Mouse (Mus musculus) hindbrain, embryonic 13.5 days (tissue): ENCODE data around the gene Csk. TPM values are rescaled to one million over a fixed set of nuclear protein-coding genes. Genes with fewer than 3 reads are reported as not detected.
A peak's percentile ranks its signal among the peaks of the same experiment; 100 is the strongest.

Source experiments
- ATAC-seq: fragments of 200-750 bp; cut with Nextera tagmentation; 2 replicates; pipeline ENCODE4 v1.8.0; 2017; ENCODE audit warnings: moderate TSS enrichment; ENCODE audit not compliant: low FRiP score
- H3K27ac ChIP-seq: fragments of 300-500 bp; sonication (generic); 2 replicates; pipeline ENCODE4 v1.5.1; 2015; ENCODE audit warnings: inconsistent platforms, mild to moderate bottlenecking, moderate library complexity
- H3K27me3 ChIP-seq: fragments of 300-500 bp; sonication (generic); 2 replicates; pipeline ENCODE4 v1.6.1; 2015; ENCODE audit warnings: mild to moderate bottlenecking, inconsistent platforms
- H3K36me3 ChIP-seq: fragments of 300-500 bp; sonication (generic); 2 replicates; pipeline ENCODE4 v1.6.1; 2015; ENCODE audit warnings: mild to moderate bottlenecking, inconsistent platforms
- H3K4me1 ChIP-seq: fragments of 300-500 bp; sonication (generic); replicated peaks from 2 replicates; pipeline ENCODE4 v1.6.1; 2015; ENCODE audit warnings: inconsistent platforms
- H3K4me2 ChIP-seq: fragments of 300-500 bp; sonication (generic); 2 replicates; pipeline ENCODE4 v1.6.1; 2015; ENCODE audit warnings: inconsistent platforms, mild to moderate bottlenecking, moderate library complexity
- H3K4me3 ChIP-seq: fragments of 300-500 bp; sonication (generic); 2 replicates; pipeline ENCODE4 v1.5.1; 2015; ENCODE audit warnings: mild to moderate bottlenecking, inconsistent platforms
- H3K9ac ChIP-seq: fragments of 300-500 bp; sonication (generic); 2 replicates; pipeline ENCODE4 v1.6.1; 2015; ENCODE audit warnings: mild to moderate bottlenecking, inconsistent platforms
- H3K9me3 ChIP-seq: fragments of 300-500 bp; sonication (generic); 2 replicates; pipeline ENCODE4 v1.6.1; 2016; ENCODE audit warnings: inconsistent platforms
- WGBS: fragments of 180-500 bp; shearing (Covaris S2); methylation state at CpG from one replicate; pipeline ENCODE4 v1.1.7; 2015; 5-methylcytosine and 5-hydroxymethylcytosine counted together
- polyA plus RNA-seq: library from polyadenylated mRNA; unstranded; fragments of >200 nt; fragmentation: Nextera tagmentation; extraction: Ambion mirVana; gene quantifications from 2 replicates; pipeline ENCODE4 v1.2.1, GENCODE M21; 2015

Csk gene
- polyA plus RNA-seq, 1 experiment from 2014 or later = 45.0 TPM

DNA sequence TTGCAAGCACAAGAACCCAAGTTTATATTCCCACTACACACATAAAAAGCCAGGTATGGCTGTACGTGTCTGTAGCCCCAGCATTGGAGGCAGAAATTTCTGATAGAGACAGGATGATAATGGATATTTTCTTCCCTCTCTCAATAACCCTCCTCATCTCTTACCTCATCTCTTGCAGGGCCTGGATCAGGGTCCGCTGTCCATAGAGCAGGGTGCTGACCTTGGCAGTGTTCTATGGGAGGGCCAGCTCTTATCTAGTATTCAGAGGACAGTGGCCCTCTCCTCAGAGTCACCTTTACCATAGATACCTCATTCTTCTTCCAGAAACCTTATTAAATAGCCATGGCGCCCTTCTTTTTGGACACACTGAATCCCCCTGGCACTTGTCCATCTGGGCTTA is 43.6 kb downstream of the Csk start:
- Histone ChIP-seq H3K27me3 (peaks cover 33% of the 10 kb centered on the region), H3K9me3 (no peaks in the 10 kb centered on the region), H3K4me1 (peaks cover 12% of the 10 kb centered on the region), H3K4me3 (no peak overlapping the region), H3K36me3 (no peaks in the 10 kb centered on the region), H3K27ac (no peak overlapping the region), H3K4me2 (no peak overlapping the region), H3K9ac (no peak overlapping the region)
- ATAC-seq = no peak
- WGBS = 73% methylated on average over 3 of the region's 3 CpGs

DNA sequence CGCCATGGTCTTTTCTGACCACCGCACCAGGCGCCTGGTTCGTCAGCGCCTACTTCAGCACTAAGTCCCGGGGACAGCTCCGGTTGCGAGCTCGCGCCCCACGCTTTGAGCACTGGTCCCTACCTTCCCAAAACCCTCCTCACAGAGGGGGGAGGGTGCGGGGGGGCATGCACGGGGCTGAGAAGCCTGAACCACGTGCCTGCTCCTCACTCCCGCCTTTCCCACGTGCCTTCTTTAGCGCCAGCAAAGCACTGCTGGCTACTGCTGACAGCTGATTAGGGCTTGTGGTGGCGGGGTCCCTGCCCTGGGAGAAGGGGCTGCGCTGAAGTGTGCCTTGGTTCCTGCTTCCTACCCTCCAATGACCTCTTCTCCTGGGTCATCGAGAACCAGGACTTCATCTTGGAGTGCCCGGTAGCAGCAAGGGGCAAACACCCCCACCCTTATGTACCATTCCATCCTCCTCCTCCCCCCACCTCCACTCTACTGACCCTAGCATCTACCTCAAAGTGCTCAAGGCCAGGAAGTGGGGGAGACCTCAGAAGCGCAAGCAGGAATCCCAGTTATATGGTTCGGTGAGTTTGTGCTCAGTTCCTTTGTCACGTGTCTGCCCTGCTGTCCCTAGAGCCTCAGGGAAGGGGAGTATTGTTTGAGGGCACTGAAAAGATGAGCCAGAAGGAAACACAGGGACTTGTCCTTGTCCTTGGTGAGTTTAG is 47.1 kb downstream of the Csk start, which contains the start of gene Cplx3:
Cplx3 (minus strand) TSS at position 143 of the 713 bp plus-strand sequence.
- H3K4me3 ChIP-seq = peak within 1 kb of the TSS; percentile 20; the same call in 1 of the 2 replicates
- 3% methylated on average over 24 of the region's 24 CpGs for WGBS

GRCm38 (mm10) chr9:57605503-57605902 is 47.9 kb downstream of the Csk start:
- H3K4me2 ChIP-seq = no peak overlapping the region
- no peaks in the 10 kb centered on the region for H3K9me3 ChIP-seq
- no peaks in the 10 kb centered on the region for H3K36me3 ChIP-seq
- H3K9ac ChIP-seq = no peak overlapping the region
- H3K27ac ChIP-seq = no peak overlapping the region
- ATAC-seq = no peak
- no peak overlapping the region for H3K4me3 ChIP-seq
- H3K4me1 ChIP-seq = peaks cover 19% of the 10 kb centered on the region
- H3K27me3 ChIP-seq = peaks cover 47% of the 10 kb centered on the region
- 22% methylated on average over 9 of the region's 9 CpGs for WGBS

More for the DNA sequence above, 47.1 kb downstream of the Csk start, which contains the start of gene Cplx3:
- H3K4me2 ChIP-seq = peak within 1 kb of the TSS; percentile 47
- 0 out of 2 replicates have a peak, but pooled peaks have one; percentile 39 for ATAC-seq
- no peaks in the 10 kb centered on the region for H3K9me3 ChIP-seq
- H3K9ac ChIP-seq = peak within 1 kb of the TSS; percentile 25; the same call in 1 of the 2 replicates
- H3K27ac ChIP-seq = no peak within 1 kb of the TSS
- no peaks in the 10 kb centered on the region for H3K36me3 ChIP-seq
- H3K4me1 ChIP-seq = peaks cover 12% of the 10 kb centered on the region
- peaks cover 47% of the 10 kb centered on the region for H3K27me3 ChIP-seq

DNA sequence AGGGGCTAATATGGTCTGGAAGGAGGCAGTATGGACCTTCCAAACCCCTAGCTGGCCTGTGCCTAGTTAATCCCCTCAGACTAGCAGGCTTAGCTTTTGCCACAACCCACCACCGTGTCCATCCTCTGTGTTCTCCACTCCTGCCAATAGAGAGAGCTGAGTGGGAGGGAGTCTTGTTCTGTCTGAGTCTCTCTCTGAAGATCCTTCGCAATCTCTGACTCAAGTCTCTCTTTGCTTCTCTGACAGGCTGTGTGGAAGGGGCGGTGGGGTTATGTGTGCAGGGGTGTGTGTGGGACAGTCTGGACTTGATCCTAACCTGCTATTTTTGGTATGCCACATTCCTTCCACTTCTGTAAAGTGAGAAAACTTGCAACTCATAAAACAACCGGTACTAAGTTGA is 48.6 kb downstream of the Csk start:
- H3K36me3 ChIP-seq = no peaks in the 10 kb centered on the region
- no peak overlapping the region for H3K9ac ChIP-seq
- H3K4me2 ChIP-seq = no peak overlapping the region
- H3K27ac ChIP-seq = no peak overlapping the region
- no peak for ATAC-seq
- H3K4me1 ChIP-seq = peaks cover 21% of the 10 kb centered on the region
- peaks cover 47% of the 10 kb centered on the region for H3K27me3 ChIP-seq
- no peak overlapping the region for H3K4me3 ChIP-seq
- H3K9me3 ChIP-seq = no peaks in the 10 kb centered on the region
- 79% methylated on average over 4 of the region's 4 CpGs for WGBS

DNA sequence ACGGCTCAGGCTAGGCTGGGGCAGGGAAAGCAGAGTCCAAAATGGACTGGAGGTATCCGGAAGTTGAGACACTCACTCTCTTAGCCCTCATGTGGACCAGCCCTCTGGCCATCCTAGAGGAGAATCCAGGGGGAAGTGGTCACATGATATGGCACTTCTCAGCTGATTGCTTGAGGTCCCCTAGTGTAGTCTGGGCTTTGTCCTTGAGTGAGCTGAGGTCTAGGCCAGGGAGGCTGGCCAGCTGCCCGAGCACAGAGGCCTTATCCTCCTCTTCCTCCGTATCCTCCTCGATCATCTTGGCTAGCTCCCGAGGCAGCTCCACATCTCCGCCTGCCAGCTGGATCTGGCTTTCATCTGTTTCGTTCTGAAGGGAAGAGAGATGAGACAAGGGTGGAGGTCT is 51.3 kb downstream of the Csk start:
- Histone ChIP-seq H3K9me3 (no peaks in the 10 kb centered on the region), H3K27ac (no peak overlapping the region), H3K4me1 (peaks cover 45% of the 10 kb centered on the region), H3K4me3 (no peak overlapping the region), H3K9ac (no peak overlapping the region), H3K36me3 (no peaks in the 10 kb centered on the region), H3K27me3 (peaks cover 37% of the 10 kb centered on the region), H3K4me2 (no peak overlapping the region)
- ATAC-seq = no peak
- 83% methylated on average over 8 of the region's 8 CpGs for WGBS

GRCm38 (mm10) chr9:57601353-57601706 is 52.1 kb downstream of the Csk start:
- H3K4me1 ChIP-seq = peaks cover 40% of the 10 kb centered on the region
- 0 out of 2 replicates have a peak overlapping the region, but pooled peaks have one; percentile 23 for H3K27ac ChIP-seq
- H3K4me3 ChIP-seq = no peak overlapping the region
- H3K27me3 ChIP-seq = peaks cover 29% of the 10 kb centered on the region
- peaks cover 2% of the 10 kb centered on the region for H3K36me3 ChIP-seq
- H3K9ac ChIP-seq = no peak overlapping the region
- 73% methylated on average over 2 of the region's 2 CpGs for WGBS
- H3K4me2 ChIP-seq = no peak overlapping the region
- no peak for ATAC-seq
- no peaks in the 10 kb centered on the region for H3K9me3 ChIP-seq

DNA sequence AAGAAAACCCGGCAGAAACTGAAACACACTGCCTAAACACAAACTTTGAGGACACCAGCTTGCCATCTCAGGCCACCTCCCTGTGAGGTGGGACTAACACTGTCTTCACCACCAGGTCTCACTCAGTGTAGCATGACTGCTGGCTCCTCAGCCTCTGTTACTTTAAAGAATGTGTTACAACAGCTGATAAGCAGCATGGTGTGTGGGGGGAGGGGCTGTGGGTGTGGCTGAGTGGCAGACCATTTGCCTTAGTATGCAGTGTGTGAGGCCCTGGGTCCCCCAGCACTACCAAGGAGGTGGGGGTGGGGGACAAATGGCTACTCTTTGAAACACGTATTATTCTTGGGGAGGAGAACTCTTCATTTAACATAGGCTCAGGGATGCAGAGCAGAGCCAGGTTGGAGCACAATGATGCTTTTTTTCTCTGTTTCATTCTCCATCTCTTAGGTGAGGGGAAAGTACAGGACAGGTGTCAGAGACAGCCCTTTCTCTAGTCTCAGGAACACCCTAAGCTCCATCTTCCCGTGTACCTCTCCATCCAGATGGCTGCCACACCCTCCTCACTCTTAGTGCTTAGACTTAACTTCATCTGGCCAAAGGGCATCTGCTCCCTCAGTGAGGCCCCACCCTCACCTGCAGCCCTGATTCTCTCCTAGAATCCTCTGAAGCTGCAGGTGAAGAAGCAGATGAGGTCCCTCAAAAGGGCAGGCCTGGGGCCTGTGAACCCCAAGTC is 52.6 kb downstream of the Csk start:
- Histone ChIP-seq H3K36me3 (peaks cover 6% of the 10 kb centered on the region), H3K4me3 (no peak overlapping the region), H3K9me3 (no peaks in the 10 kb centered on the region), H3K4me2 (no peak overlapping the region), H3K27ac (no peak overlapping the region), H3K4me1 (peaks cover 34% of the 10 kb centered on the region), H3K9ac (no peak overlapping the region), H3K27me3 (peaks cover 24% of the 10 kb centered on the region)
- no peak for ATAC-seq
- 6% methylated on average over 3 of the region's 3 CpGs for WGBS

DNA sequence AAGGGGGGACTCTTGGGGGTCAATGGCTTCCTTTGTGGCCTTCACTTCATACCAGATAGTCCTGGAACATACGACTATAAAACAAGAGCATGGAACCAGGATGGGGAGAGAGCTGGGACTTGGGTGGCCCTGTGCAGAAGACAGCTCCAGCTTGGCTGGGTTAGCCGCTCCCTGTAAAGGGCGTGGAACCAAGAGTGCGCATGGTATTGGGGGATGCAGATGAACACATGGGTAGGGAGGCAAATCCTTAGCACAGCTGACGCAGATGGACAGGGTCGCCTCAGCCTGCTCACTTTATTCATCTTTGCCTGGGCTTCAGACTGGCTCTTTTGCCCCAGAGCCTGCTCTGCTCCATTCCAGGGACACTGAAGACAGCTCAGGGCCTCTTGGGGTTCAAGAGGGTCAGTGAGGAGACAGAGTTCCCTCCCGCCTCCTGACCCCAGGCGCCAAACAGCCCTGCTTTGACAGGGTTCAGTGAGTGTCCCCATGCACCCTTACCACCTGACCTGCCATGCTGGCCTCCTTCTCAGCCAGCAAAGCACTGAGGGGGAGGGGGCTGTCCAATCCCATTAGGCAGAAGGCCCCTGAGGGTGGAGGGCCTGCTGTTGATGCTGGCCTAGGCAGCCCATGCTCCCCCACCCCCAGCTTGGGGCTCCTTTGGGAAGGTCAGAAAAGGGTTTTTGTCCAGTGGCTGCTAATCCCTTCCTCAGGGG is 54.4 kb downstream of the Csk start:
- no peak for ATAC-seq
- Histone ChIP-seq H3K9ac (no peak overlapping the region), H3K27ac (no peak overlapping the region), H3K9me3 (no peaks in the 10 kb centered on the region), H3K4me1 (peaks cover 33% of the 10 kb centered on the region), H3K4me3 (no peak overlapping the region), H3K36me3 (peaks cover 22% of the 10 kb centered on the region), H3K27me3 (0 out of 2 replicates have a peak, but pooled peaks cover 6% of the 10 kb centered on the region), H3K4me2 (no peak overlapping the region)
- 40% methylated on average over 8 of the region's 8 CpGs for WGBS

DNA sequence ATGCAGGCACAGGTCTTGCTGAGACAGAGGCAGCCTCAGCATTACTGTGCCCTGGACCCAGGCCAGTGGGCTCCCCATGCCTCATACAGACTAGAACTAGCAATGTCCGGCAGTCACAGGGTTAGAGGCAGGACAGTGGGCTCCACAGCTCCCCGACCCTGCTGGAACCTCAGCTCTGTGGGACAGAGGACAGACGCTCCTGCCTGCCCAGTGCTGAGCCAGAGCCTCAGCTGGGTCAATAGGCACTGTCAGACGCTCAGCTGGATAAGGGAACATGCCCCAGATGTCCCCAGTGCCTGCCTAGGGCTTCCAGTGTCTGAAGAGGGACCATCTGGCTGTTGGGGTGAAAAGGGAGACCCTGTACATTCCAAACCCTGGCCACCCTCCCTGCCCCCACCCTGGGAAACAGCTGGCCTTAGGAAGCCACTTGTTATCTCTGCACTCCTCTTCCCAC is 55.5 kb downstream of the Csk start:
- Histone ChIP-seq H3K27ac (no peak overlapping the region), H3K27me3 (0 out of 2 replicates have a peak, but pooled peaks cover 3% of the 10 kb centered on the region), H3K9me3 (no peaks in the 10 kb centered on the region), H3K4me1 (peaks cover 33% of the 10 kb centered on the region), H3K36me3 (peaks cover 32% of the 10 kb centered on the region), H3K9ac (peak overlapping the region; percentile 51), H3K4me3 (no peak overlapping the region), H3K4me2 (no peak overlapping the region)
- ATAC-seq = no peak
- 15% methylated on average over 4 of the region's 4 CpGs for WGBS

GRCm38 (mm10) chr9:57597265-57597664 is 56.2 kb downstream of the Csk start:
- H3K9ac ChIP-seq = no peak overlapping the region
- H3K4me3 ChIP-seq = no peak overlapping the region
- WGBS = 93% methylated on average over 8 of the region's 8 CpGs
- H3K4me2 ChIP-seq = no peak overlapping the region
- H3K9me3 ChIP-seq = no peaks in the 10 kb centered on the region
- H3K27me3 ChIP-seq = 0 out of 2 replicates have a peak, but pooled peaks cover 3% of the 10 kb centered on the region
- no peak for ATAC-seq
- H3K4me1 ChIP-seq = peaks cover 33% of the 10 kb centered on the region
- no peak overlapping the region for H3K27ac ChIP-seq
- peaks cover 39% of the 10 kb centered on the region for H3K36me3 ChIP-seq

- ATAC-seq = no peak
- peaks cover 34% of the 10 kb centered on the region for H3K4me1 ChIP-seq
- H3K9ac ChIP-seq = no peak overlapping the region
- 70% methylated on average over 9 of the region's 9 CpGs for WGBS
- H3K27ac ChIP-seq = no peak overlapping the region
- no peak overlapping the region for H3K4me3 ChIP-seq
- peaks cover 44% of the 10 kb centered on the region for H3K36me3 ChIP-seq
- H3K9me3 ChIP-seq = no peaks in the 10 kb centered on the region
- no peak overlapping the region for H3K4me2 ChIP-seq
- no peaks in the 10 kb centered on the region for H3K27me3 ChIP-seq
Observed at GRCm38 (mm10) chr9:57594174-57594509, 59.3 kb downstream of the Csk start.

DNA sequence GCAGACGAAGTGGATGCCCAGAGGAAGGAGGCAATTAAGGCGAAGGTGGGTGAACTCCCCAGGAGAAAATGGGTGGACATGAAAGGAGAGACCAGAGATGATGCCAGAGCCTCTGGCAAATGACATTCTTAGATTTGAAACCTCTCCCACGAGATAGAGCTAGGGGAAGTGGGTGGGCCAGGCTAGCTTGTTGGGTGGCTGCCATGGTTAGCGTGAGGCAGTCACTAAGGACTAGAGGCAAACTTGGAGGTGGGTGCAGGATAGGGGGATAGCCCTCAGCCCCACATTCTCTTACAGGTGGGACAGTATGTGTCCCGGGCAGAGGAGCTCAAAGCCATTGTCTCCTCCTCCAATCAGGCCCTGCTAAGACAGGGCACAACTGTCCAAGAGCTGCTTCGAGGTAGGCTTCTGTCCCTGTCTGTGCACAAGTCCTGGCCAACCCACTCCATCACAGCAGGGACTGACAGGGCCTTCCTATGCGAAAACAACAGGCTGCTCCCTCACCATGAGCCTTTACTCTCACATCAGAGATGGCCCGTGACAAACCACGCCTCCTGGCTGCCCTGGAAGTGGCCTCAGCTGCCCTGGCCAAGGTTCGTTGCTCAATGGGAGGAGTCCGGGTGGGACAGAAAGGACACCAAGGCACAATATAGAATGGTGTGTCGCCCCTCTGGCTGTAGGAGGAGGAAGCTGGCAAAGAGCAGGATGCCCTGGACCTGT is 59.8 kb downstream of the Csk start:
- no peak overlapping the region for H3K4me2 ChIP-seq
- H3K9ac ChIP-seq = no peak overlapping the region
- no peak overlapping the region for H3K4me3 ChIP-seq
- H3K27ac ChIP-seq = no peak overlapping the region
- no peak for ATAC-seq
- no peaks in the 10 kb centered on the region for H3K9me3 ChIP-seq
- H3K27me3 ChIP-seq = no peaks in the 10 kb centered on the region
- WGBS = 41% methylated on average over 12 of the region's 12 CpGs
- H3K4me1 ChIP-seq = peaks cover 34% of the 10 kb centered on the region
- peaks cover 44% of the 10 kb centered on the region for H3K36me3 ChIP-seq
